Mouse (Mus musculus) thymus, adult 2 months (tissue): Measurements from ENCODE around the gene Ube2s. TPM values are rescaled to one million over a fixed set of nuclear protein-coding genes. Genes with fewer than 3 reads are reported as not detected.

Experiments
- DNase-seq: peaks from one replicate; pipeline ENCODE4 v3.0.0; 2021
- H3K27ac ChIP-seq: fragments of 200-500 bp; 2 replicates; pipeline ENCODE4 v1.5.1; 2012; ENCODE audit warnings: low read length, control low read depth; ENCODE audit not compliant: control insufficient read depth, insufficient read depth
- H3K27me3 ChIP-seq: fragments of 200-500 bp; 2 replicates; pipeline ENCODE4 v1.6.1; 2012; ENCODE audit warnings: mild to moderate bottlenecking, low read length, moderate library complexity, mixed read lengths; ENCODE audit not compliant: control insufficient read depth, insufficient read depth
- H3K36me3 ChIP-seq: fragments of 200-500 bp; 2 replicates; pipeline ENCODE4 v1.6.1; 2012; ENCODE audit warnings: mild to moderate bottlenecking, low read length, moderate library complexity; ENCODE audit not compliant: control insufficient read depth, insufficient read depth
- H3K4me1 ChIP-seq: fragments of 200-500 bp; replicated peaks from 2 replicates; pipeline ENCODE4 v1.6.1; 2012; ENCODE audit warnings: low read length; ENCODE audit not compliant: control insufficient read depth, insufficient read depth
- H3K4me3 ChIP-seq: fragments of 200-500 bp; 2 replicates; pipeline ENCODE4 v1.5.1; 2012; ENCODE audit warnings: mild to moderate bottlenecking, low read length, control low read depth, moderate library complexity; ENCODE audit not compliant: control insufficient read depth, insufficient read depth
- CTCF ChIP-seq: fragments of 200-500 bp; IDR thresholded peaks from 2 replicates; pipeline ENCODE4 v1.5.1; 2012; ENCODE audit warnings: mild to moderate bottlenecking, control low read depth, low read length, moderate library complexity, borderline replicate concordance; ENCODE audit not compliant: control insufficient read depth, poor library complexity, insufficient read depth; ENCODE audit errors: extremely low read depth
- POLR2A ChIP-seq: fragments of 200-500 bp; IDR thresholded peaks from 2 replicates; pipeline ENCODE4 v1.6.1; 2012; ENCODE audit warnings: mild to moderate bottlenecking, low read length, control low read depth, moderate library complexity; ENCODE audit not compliant: control insufficient read depth, poor library complexity, insufficient read depth; ENCODE audit errors: extremely low read depth
- WGBS: fragments of 180-500 bp; shearing (Covaris S2); methylation state at CpG from one replicate; pipeline ENCODE4 v1.1.7; 2018; 5-methylcytosine and 5-hydroxymethylcytosine counted together
- polyA plus RNA-seq: library from polyadenylated mRNA; depleted of rRNA; stranded (reverse); fragments of >200 nt; gene quantifications from 2 replicates; pipeline ENCODE4 v1.2.3, GENCODE M21; 2012

The Ube2s gene
- polyA plus RNA-seq, 1 experiment, result 970 TPM

DNA sequence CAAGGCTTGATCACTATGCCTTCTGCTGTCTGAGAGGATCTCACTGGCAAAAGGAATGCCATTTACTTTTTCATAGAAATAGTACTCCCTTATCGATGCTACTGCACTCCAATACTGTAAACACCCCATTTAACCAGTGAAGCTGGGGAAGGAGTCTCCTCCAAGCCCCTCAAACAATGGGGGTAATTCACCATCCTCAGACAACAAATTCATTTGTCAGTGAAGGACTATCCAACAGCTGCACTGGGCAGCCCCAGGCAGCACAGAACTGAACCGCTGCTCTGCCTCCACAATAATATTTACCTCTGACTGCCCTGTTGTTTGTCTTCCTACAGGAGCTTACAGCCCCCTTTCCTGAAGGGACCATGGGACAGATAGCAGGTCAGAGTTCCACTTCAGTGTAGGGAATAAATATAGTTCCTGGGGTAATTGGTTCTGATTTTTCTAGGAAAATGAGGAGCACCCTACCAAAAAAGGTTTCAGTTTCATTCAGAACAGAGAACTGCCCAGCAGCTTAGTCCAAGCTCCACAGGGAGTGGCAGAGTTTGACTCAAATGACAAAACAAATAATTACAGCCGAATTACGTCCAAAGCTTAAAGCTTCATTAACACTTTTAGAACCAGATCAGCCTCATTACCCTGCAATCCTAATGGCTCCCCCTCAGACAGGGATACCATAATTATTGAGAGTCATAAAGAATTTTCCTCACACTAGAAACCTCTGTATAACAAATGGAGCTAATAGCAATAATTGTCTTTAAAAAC, 47.3 kb downstream of the Ube2s start:
- Histone ChIP-seq H3K27me3 (no peaks in the 10 kb centered on the region), H3K4me1 (no peaks in the 10 kb centered on the region), H3K27ac (no peak overlapping the region), H3K36me3 (no peaks in the 10 kb centered on the region), H3K4me3 (no peak overlapping the region)
- DNase-seq, result no peak
- TF ChIP-seq CTCF (no peak), POLR2A (no peak)
- 52% methylated on average over 4 of the region's 4 CpGs for WGBS

DNA sequence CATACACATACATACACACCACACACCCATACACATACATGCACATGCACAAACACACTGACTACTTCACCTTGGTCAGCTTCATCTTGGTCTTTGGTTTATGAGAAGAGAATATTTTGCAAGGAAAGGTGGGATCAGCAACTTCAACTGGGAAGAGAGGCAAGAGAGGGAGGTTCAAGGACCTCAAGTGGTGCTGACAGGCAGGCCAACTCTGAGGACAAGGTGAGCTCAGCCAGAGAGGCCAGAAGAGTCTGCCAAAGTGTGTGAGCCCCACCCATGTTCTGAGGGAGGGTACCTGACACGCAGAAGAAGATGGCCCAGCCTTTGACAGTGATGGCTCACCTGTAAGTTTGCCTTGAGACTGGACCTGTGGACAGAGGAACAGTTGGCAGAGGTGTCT, 52.7 kb downstream of the Ube2s start:
- Histone ChIP-seq H3K4me1 (no peaks in the 10 kb centered on the region), H3K4me3 (no peak overlapping the region), H3K36me3 (no peaks in the 10 kb centered on the region), H3K27me3 (no peaks in the 10 kb centered on the region), H3K27ac (no peak overlapping the region)
- WGBS, result 61% methylated on average over 1 of the region's 1 CpGs
- DNase-seq, result no peak
- TF ChIP-seq CTCF (no peak), POLR2A (no peak)

DNA sequence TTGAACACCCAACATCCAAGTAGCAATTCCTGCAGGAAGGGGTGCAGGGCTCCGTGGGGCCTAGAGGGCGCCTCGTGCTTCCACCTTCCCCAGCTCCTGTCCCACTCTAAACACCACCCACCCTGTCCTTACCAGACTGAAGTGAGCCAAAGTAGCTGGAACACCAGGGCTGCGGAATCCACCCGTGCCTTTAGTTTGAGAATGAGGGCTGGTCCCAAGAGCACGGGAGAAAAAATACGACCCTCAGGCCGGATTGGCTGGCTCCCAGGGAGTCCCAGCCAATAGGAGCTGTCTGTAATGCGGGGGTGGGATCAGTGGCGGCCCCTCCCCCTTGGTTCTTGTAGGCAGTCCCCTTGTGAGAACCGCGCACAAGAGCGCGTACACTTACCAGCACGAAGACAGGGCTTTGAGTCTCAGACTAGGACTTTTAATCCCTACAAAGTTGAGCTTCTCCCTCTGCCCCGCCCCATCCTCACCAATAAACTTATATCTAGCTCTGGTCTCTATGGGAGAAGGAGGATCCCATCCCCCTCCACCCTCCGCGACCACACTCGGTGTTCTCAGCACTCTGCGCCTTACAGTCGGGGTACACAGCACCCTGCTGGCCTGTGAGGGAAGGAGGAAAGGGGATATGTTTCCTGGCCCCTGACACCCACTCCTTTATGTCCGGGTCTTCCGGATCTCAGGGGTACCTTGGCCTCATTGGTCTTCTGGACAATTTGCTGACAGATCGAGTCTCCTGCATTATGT, 59.4 kb downstream of the Ube2s start, which contains the start of gene Cox6b2:
Gene Cox6b2 (minus strand): TSS at position 274 of the 750 bp plus-strand sequence.
- Histone ChIP-seq H3K4me1 (peaks cover 17% of the 10 kb centered on the region), H3K27me3 (no peaks in the 10 kb centered on the region), H3K27ac (no peak within 1 kb of the TSS; the same call in 1 of the 2 replicates), H3K4me3 (peak within 1 kb of the TSS; percentile 57), H3K36me3 (no peaks in the 10 kb centered on the region)
- DNase-seq, result peak; percentile 85
- TF ChIP-seq POLR2A (peak; percentile 79), CTCF (no peak)
- 11% methylated on average over 24 of the region's 24 CpGs for WGBS

DNA sequence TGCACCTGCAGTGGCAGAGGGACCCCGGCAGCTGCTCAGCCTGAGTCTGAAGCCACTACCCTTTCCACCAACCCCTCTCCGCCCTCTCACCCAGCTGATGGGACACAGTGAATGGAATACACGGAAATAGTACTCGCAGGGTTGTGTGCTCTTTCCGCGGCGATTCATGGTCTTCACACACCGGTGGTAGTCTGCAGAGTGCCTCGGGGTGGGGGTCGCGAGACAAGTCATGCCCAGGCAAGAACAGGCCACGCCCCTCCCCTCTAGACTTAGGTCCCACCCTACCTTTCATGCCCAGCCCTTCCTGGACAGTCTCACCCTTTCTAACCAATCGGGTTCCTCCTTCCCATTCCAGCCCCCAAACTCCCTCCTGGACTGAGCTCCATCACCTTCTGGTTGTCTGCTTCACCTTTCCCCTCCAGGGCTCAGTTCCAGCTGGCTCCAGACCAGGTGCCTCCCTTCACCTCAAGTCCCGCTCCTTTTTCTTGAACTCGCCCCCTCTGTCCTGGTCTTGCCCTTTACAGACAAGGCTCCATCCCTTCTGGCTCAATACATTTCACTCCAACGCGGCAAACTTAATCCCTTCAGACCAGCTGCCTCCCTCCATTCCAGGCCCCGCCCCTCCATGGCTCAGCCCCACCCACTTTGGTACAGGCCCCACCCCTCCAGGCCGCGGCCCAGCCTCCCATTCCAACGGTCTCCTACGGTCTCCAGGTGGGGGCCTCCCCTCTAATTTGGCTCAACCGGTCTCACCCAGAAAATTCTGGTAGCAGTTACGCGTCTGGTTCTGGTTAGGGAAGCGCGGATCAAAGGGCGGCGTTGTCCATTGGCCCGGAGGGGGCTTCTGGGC, 60.2 kb downstream of the Ube2s start:
- peak; percentile 25 for DNase-seq
- no peaks in the 10 kb centered on the region for H3K36me3 ChIP-seq
- TF ChIP-seq CTCF (no peak), POLR2A (no peak)
- H3K27me3 ChIP-seq, result no peaks in the 10 kb centered on the region
- peak overlapping the region; percentile 57 for H3K4me3 ChIP-seq
- H3K27ac ChIP-seq, result no peak overlapping the region; the same call in 1 of the 2 replicates
- H3K4me1 ChIP-seq, result peaks cover 17% of the 10 kb centered on the region
- 3% methylated on average over 30 of the region's 30 CpGs for WGBS

DNA sequence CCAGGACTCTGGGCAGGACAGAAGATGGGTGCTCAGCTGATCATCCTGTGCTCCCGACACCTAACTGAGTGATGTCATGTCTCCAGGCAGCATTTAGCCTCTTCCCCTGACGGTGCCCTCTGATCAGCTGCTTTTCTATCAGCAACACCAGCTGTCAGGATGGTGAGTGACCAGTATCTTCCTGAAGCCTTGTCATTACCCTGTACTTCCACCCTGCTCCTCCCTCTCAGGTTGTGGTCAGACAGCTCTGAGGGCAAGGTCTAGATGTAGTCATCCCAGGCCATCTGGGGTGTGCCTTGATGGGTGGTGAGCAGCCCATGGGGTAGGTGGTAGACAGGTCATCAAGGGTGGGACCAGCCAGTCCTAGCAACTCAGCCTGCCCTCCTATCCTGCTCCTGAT, 63.2 kb downstream of the Ube2s start:
- no peak overlapping the region for H3K27ac ChIP-seq

DNA sequence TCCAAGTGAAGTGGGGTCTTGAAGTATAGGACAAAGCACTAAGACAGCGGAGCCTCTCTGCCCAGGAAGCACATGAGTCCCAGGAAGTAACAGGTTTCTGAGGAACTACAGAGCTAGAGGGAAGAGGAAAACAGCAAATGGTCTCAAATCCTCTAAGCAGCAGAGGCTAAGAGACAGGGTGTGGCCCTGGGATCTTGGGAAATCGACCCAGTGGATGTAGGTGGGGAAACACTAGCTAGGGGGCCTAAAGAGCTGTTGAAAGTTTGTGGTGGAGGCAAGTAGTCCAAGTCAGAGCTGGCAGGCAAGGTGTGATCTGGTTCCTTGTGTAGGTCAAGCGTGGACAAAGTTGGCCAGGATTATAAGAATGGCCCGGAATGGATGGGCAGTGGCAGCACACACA, 64.1 kb downstream of the Ube2s start:
- H3K4me3 ChIP-seq, result no peak overlapping the region
- H3K4me1 ChIP-seq, result peaks cover 16% of the 10 kb centered on the region
- H3K36me3 ChIP-seq, result no peaks in the 10 kb centered on the region
- WGBS, result 81% methylated on average over 4 of the region's 4 CpGs
- no peak for TF ChIP-seq POLR2A
- no peak for TF ChIP-seq CTCF
- no peak overlapping the region for H3K27ac ChIP-seq
- no peak for DNase-seq
- H3K27me3 ChIP-seq, result no peaks in the 10 kb centered on the region

More for the DNA sequence above, 63.2 kb downstream of the Ube2s start:
- 94% methylated on average over 2 of the region's 2 CpGs for WGBS
- no peak for DNase-seq
- H3K36me3 ChIP-seq, result no peaks in the 10 kb centered on the region
- no peaks in the 10 kb centered on the region for H3K27me3 ChIP-seq
- H3K4me1 ChIP-seq, result peaks cover 17% of the 10 kb centered on the region
- TF ChIP-seq POLR2A (no peak), CTCF (no peak)
- H3K4me3 ChIP-seq, result no peak overlapping the region
